Mouse (Mus musculus) layer of hippocampus, adult 9-10 months (tissue): Measurements from ENCODE around the gene Cpa1.
A peak's percentile ranks its signal among the peaks of the same experiment; 100 is the strongest.

Source experiments
- DNase-seq: peaks from one replicate; pipeline ENCODE4 v3.0.0; 2022; ENCODE audit warnings: low spot score

Cpa1 gene

GRCm38 (mm10) chr6:30673764-30674561 lies 34.9 kb downstream of the Cpa1 start:
- DNase-seq, result no peak

- no peak for DNase-seq
Observed at GRCm38 (mm10) chr6:30674714-30675280, 35.8 kb downstream of the Cpa1 start.

- DNase-seq, result no peak
Observed at GRCm38 (mm10) chr6:30675281-30675771, 36.3 kb downstream of the Cpa1 start.

GRCm38 (mm10) chr6:30676506-30676905 lies 37.5 kb downstream of the Cpa1 start:
- no peak for DNase-seq

GRCm38 (mm10) chr6:30677591-30677990 lies 38.6 kb downstream of the Cpa1 start:
- DNase-seq, result no peak

GRCm38 (mm10) chr6:30678482-30678881 lies 39.5 kb downstream of the Cpa1 start:
- DNase-seq, result no peak

- DNase-seq, result no peak
Observed at GRCm38 (mm10) chr6:30679567-30679966, 40.5 kb downstream of the Cpa1 start.

- no peak for DNase-seq
Observed at GRCm38 (mm10) chr6:30680442-30680841, 41.4 kb downstream of the Cpa1 start.

- no peak for DNase-seq
Observed at GRCm38 (mm10) chr6:30681935-30682900, 43.2 kb downstream of the Cpa1 start.

- no peak for DNase-seq
Observed at GRCm38 (mm10) chr6:30684570-30684969, 45.6 kb downstream of the Cpa1 start.

GRCm38 (mm10) chr6:30687198-30687597 lies 48.2 kb downstream of the Cpa1 start:
- DNase-seq, result no peak

GRCm38 (mm10) chr6:30692826-30693225 lies 53.8 kb downstream of the Cpa1 start:
- DNase-seq, result no peak

- DNase-seq, result peak; percentile 90
Observed at GRCm38 (mm10) chr6:30693350-30693991, 54.5 kb downstream of the Cpa1 start, which contains the start of gene Cep41. Gene Cep41 (minus strand): TSS chr6:30693749.

GRCm38 (mm10) chr6:30694209-30694608 lies 55.2 kb downstream of the Cpa1 start:
- DNase-seq, result peak; percentile 45
